Mouse (Mus musculus): ENCODE results near the gene Zfp13. TPM values are rescaled to one million over a fixed set of nuclear protein-coding genes. Genes with fewer than 3 reads are reported as not detected.

The Zfp13 gene
- polyA plus RNA-seq, 1 experiment from 2014 or later = 11.8 TPM

DNA sequence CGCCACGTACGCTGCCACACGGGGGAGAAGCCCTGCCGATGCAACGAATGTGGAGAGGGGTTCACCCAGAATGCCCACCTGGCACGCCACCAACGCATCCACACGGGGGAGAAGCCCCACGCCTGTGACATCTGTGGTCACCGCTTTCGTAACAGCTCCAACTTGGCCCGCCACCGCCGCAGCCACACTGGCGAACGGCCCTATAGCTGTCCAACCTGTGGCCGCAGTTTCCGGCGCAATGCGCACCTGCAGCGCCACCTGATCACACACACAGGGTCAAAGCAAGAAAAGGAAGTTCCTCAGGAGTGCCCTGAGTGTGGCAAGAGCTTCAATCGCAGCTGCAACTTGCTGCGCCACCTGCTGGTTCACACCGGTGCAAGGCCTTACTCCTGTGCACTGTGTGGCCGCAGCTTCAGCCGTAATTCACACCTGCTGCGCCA is 11.1 kb upstream of the Zfp13 start:
- Histone ChIP-seq H3K27ac (ENCODE audit: low read length) (no peak overlapping the region), H3K4me2 (ENCODE audit: low read depth, low read length) (no peak overlapping the region), H3K9me3 (replicated peaks; ENCODE audit: control insufficient read depth, low read length) (no peaks in the 10 kb centered on the region), H3K4me3 (replicated peaks; ENCODE audit: low read length) (no peak overlapping the region), H3K9ac (ENCODE audit: low read length) (no peak overlapping the region), H3K4me1 (ENCODE audit: control insufficient read depth, insufficient read depth, low read length) (no peaks in the 10 kb centered on the region), H3K36me3 (ENCODE audit: control insufficient read depth, insufficient read depth, low read length) (no peaks in the 10 kb centered on the region), H3K27me3 (ENCODE audit: control insufficient read depth, insufficient read depth, low read length) (no peaks in the 10 kb centered on the region)
- ATAC-seq (ENCODE audit: insufficient read depth, low FRiP score) = peak; percentile 74; the same call in 1 of the 2 replicates
- 76% methylated on average over 28 of the region's 28 CpGs for WGBS

DNA sequence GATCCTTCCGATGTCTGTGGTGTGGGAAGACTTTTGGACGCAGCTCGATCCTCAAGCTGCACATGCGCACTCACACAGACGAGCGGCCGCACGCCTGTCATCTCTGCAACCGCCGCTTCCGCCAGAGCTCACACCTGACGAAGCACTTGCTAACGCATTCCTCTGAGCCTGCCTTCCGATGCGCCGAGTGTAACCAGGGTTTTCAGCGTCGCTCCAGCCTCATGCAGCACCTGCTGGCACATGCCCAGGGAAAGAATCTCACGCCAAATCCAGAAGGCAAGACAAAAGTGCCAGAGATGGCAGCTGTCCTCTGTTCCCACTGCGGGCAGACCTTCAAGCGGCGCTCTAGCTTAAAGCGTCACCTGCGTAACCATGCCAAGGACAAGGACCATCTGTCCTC is 10.3 kb upstream of the Zfp13 start:
- Histone ChIP-seq H3K27ac (ENCODE audit: low read length) (no peak overlapping the region), H3K27me3 (ENCODE audit: control insufficient read depth, insufficient read depth, low read length) (no peaks in the 10 kb centered on the region), H3K4me2 (ENCODE audit: low read depth, low read length) (no peak overlapping the region), H3K4me1 (ENCODE audit: control insufficient read depth, insufficient read depth, low read length) (no peaks in the 10 kb centered on the region), H3K4me3 (replicated peaks; ENCODE audit: low read length) (no peak overlapping the region), H3K9ac (ENCODE audit: low read length) (no peak overlapping the region), H3K9me3 (replicated peaks; ENCODE audit: control insufficient read depth, low read length) (no peaks in the 10 kb centered on the region), H3K36me3 (ENCODE audit: control insufficient read depth, insufficient read depth, low read length) (no peaks in the 10 kb centered on the region)
- no peak for ATAC-seq (ENCODE audit: insufficient read depth, low FRiP score)
- WGBS = 92% methylated on average over 24 of the region's 24 CpGs

DNA sequence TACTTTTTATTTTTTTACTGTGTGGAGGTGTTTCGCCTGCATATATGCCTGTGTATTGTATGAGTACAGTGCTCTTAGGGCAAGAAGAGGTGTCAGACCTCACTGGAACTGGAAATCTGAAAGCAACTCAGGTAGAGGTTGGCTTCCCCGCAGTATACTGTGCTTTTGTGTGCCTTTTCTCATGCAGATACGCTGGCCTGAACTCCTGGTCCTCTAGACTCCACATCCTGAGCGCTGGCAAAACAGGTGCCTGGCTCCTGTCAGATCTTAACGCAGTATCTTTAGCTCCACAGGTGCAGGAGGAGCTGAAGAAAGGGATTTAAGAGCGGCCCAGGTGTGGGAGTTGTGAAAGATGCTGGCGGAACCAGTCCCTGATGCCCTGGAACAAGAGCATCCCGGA is 5.9 kb upstream of the Zfp13 start:
- WGBS = 83% methylated on average over 8 of the region's 8 CpGs
- no peaks in the 10 kb centered on the region for H3K36me3 ChIP-seq (ENCODE audit: control insufficient read depth, insufficient read depth, low read length)
- H3K27me3 ChIP-seq (ENCODE audit: control insufficient read depth, insufficient read depth, low read length) = no peaks in the 10 kb centered on the region
- H3K4me1 ChIP-seq (ENCODE audit: control insufficient read depth, insufficient read depth, low read length) = no peaks in the 10 kb centered on the region
- no peak overlapping the region for H3K4me2 ChIP-seq (ENCODE audit: low read depth, low read length)
- no peak overlapping the region for H3K4me3 ChIP-seq (replicated peaks; ENCODE audit: low read length)
- no peak overlapping the region for H3K9ac ChIP-seq (ENCODE audit: low read length)
- no peak overlapping the region for H3K27ac ChIP-seq (ENCODE audit: low read length)
- ATAC-seq (ENCODE audit: insufficient read depth, low FRiP score) = no peak
- no peaks in the 10 kb centered on the region for H3K9me3 ChIP-seq (replicated peaks; ENCODE audit: control insufficient read depth, low read length)

DNA sequence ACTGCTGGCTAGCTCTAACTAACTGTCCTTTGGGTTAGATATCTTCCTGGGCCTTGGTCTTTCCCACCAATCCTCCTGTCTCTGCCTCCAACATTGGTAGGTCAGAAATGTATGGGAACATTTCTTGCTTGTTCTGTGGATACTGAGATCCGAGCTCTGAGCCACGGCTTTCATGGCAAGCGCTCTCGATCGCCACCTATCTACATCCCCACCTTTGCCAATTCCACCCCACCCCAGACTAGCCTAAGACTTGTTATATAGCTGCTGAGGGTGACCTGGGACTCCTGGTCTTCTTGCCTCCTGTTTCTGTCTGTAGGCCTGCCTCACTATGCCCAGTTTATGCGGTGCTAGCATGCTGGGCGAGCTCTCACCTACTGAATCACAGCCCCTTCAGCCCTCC is 5.1 kb upstream of the Zfp13 start:
- H3K9me3 ChIP-seq (replicated peaks; ENCODE audit: control insufficient read depth, low read length) = no peaks in the 10 kb centered on the region
- 75% methylated on average over 7 of the region's 7 CpGs for WGBS
- ATAC-seq (ENCODE audit: insufficient read depth, low FRiP score) = no peak
- H3K27ac ChIP-seq (ENCODE audit: low read length) = no peak overlapping the region
- no peaks in the 10 kb centered on the region for H3K27me3 ChIP-seq (ENCODE audit: control insufficient read depth, insufficient read depth, low read length)
- H3K36me3 ChIP-seq (ENCODE audit: control insufficient read depth, insufficient read depth, low read length) = no peaks in the 10 kb centered on the region
- no peak overlapping the region for H3K9ac ChIP-seq (ENCODE audit: low read length)
- no peak overlapping the region for H3K4me3 ChIP-seq (replicated peaks; ENCODE audit: low read length)
- no peak overlapping the region for H3K4me2 ChIP-seq (ENCODE audit: low read depth, low read length)
- peaks cover 7% of the 10 kb centered on the region; the same call in 1 of the 2 replicates for H3K4me1 ChIP-seq (ENCODE audit: control insufficient read depth, insufficient read depth, low read length)

DNA sequence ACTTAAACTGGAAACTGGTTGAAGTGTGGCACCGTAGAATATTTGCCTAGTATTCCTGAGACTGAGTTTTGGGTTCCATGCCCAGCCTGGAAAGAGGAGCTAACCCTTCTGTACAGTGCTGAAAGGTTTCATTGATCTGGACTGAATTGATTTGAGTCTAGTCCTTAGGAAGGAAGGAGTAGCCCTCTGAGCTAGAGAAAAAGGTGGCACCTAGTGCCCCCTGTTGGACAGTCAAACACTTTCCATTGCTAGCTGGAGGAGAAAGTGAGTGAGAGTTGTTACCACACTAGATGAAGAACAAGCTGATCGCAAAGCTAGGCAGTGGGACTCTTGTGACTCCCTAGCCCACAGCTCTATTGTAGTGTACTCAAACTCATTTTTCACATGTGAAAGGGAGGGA is 4.3 kb upstream of the Zfp13 start:
- ATAC-seq (ENCODE audit: insufficient read depth, low FRiP score) = no peak
- H3K27me3 ChIP-seq (ENCODE audit: control insufficient read depth, insufficient read depth, low read length) = no peaks in the 10 kb centered on the region
- 65% methylated on average over 2 of the region's 2 CpGs for WGBS
- H3K9ac ChIP-seq (ENCODE audit: low read length) = no peak overlapping the region
- no peaks in the 10 kb centered on the region for H3K36me3 ChIP-seq (ENCODE audit: control insufficient read depth, insufficient read depth, low read length)
- H3K9me3 ChIP-seq (replicated peaks; ENCODE audit: control insufficient read depth, low read length) = no peaks in the 10 kb centered on the region
- H3K4me3 ChIP-seq (replicated peaks; ENCODE audit: low read length) = no peak overlapping the region
- H3K4me1 ChIP-seq (ENCODE audit: control insufficient read depth, insufficient read depth, low read length) = peaks cover 8% of the 10 kb centered on the region; the same call in 1 of the 2 replicates
- H3K27ac ChIP-seq (ENCODE audit: low read length) = no peak overlapping the region
- no peak overlapping the region for H3K4me2 ChIP-seq (ENCODE audit: low read depth, low read length)

DNA sequence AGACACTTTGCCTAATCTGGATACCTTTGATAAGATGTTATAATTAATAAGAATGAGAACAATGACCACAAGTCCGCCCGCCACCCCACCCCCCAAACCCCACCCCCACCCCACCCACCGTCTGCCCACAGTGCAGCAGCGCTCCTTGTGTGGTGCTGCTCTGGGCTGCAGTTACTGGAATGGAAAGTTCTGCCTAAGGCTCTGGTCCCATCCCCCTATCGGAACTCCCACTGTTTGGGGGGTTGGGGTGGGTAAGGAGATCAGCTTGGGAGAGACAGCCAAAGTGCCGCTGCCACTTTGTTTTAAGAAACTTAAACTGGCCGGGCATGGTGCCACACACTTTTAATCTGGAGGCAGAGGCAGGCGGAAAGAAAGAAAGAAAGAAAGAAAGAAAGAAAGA is 3.8 kb upstream of the Zfp13 start:
- Histone ChIP-seq H3K36me3 (ENCODE audit: control insufficient read depth, insufficient read depth, low read length) (no peaks in the 10 kb centered on the region), H3K9ac (ENCODE audit: low read length) (no peak overlapping the region), H3K4me3 (replicated peaks; ENCODE audit: low read length) (no peak overlapping the region), H3K4me2 (ENCODE audit: low read depth, low read length) (no peak overlapping the region), H3K27me3 (ENCODE audit: control insufficient read depth, insufficient read depth, low read length) (no peaks in the 10 kb centered on the region), H3K9me3 (replicated peaks; ENCODE audit: control insufficient read depth, low read length) (no peaks in the 10 kb centered on the region), H3K27ac (ENCODE audit: low read length) (no peak overlapping the region), H3K4me1 (ENCODE audit: control insufficient read depth, insufficient read depth, low read length) (peaks cover 8% of the 10 kb centered on the region; the same call in 1 of the 2 replicates)
- no peak for ATAC-seq (ENCODE audit: insufficient read depth, low FRiP score)
- WGBS = 44% methylated on average over 8 of the region's 8 CpGs

DNA sequence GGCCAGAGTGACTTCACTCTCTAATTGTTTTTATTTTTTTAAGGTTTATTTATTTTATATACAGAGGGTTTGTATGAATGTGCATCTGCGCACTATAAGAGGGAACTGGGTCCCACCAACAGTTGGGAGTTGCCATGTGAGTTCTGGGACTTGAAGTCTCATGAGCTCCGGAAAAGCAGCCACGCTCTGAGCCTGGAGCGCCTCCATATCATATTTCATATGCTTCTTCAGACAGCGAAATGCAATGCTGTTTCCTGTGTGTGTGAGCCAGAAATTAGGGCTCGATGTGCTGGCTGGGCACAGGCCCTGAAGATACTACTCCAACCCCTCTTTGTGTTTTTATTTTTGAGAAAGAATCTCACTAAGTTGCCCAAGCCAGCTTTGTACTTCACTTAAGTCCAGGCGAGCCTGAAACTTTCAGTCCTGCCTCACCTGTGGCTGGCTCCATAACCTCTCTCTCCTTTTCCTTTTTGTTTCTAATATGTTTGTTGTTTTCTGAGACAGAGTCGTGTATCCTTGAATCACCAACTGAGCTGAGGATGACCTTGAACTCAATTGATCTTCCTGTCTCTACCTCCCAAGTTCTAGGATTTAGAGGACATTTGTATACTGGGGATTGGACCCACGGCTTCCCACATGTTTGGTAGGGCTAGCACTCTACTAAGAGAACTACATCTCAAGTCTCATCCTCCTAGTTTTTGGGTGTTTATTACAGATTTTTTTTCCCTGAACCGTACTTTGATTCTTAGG is 2.7 kb upstream of the Zfp13 start:
- no peak for ATAC-seq (ENCODE audit: insufficient read depth, low FRiP score)
- Histone ChIP-seq H3K9ac (ENCODE audit: low read length) (no peak overlapping the region), H3K9me3 (replicated peaks; ENCODE audit: control insufficient read depth, low read length) (no peaks in the 10 kb centered on the region), H3K4me2 (ENCODE audit: low read depth, low read length) (no peak overlapping the region), H3K27me3 (ENCODE audit: control insufficient read depth, insufficient read depth, low read length) (no peaks in the 10 kb centered on the region), H3K4me3 (replicated peaks; ENCODE audit: low read length) (no peak overlapping the region), H3K36me3 (ENCODE audit: control insufficient read depth, insufficient read depth, low read length) (no peaks in the 10 kb centered on the region), H3K4me1 (ENCODE audit: control insufficient read depth, insufficient read depth, low read length) (peaks cover 8% of the 10 kb centered on the region; the same call in 1 of the 2 replicates), H3K27ac (ENCODE audit: low read length) (no peak overlapping the region)
- 39% methylated on average over 10 of the region's 10 CpGs for WGBS

DNA sequence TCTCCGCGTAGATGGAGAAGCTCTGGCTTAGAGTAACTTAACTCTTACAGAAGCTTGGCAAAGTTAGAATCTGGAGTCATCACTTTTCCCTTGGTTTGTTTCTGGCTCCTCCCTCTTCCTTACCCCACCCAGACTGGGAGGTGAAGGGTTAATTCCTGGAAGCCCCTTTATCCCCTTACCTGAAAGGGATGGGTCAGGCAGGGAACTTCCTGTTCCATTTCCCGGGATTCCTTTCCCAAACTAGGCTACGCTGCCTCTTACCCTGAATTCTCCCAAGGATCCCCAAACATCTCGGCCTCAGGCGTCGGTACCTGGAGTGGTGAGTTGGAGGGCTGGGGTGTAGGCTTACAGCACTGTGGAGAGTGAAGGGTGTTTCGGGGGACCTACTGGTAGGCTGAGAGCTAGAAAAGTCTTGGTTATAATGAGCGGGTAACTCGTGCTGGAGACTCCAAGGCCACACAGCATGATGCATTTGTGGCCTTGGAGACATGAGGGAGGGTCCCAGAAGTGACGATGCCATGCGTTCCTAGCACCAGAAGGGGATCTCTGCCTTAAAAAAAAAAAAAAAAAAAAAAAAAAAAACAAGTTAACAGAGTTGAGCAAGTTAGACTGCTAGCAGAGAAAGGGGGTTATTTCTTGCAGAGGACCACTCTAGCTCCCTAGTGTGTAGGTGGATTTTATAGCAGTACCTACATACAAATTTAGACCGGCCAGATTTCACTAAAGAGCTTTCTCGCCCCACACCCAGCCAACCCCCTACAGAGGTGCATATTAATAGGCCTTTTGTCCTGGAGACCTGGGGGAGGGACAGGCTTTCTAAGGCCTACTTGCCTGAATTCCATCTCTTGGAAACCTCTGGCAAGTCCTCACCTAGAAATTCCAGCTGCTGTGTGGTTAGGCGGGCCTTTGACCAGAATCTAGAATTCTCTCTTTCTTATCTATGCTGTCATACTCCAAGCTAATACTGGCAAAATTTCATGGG is 1.6 kb upstream of the Zfp13 start, which contains the start of gene Zscan10:
TSS of gene Zscan10 (plus strand) at position 216 of the 982 bp plus-strand sequence.
- no peak for ATAC-seq (ENCODE audit: insufficient read depth, low FRiP score)
- Histone ChIP-seq H3K9ac (ENCODE audit: low read length) (peak within 1 kb of the TSS; percentile 90), H3K9me3 (replicated peaks; ENCODE audit: control insufficient read depth, low read length) (no peaks in the 10 kb centered on the region), H3K4me2 (ENCODE audit: low read depth, low read length) (peak within 1 kb of the TSS; percentile 88), H3K4me3 (replicated peaks; ENCODE audit: low read length) (peak within 1 kb of the TSS; percentile 55), H3K27me3 (ENCODE audit: control insufficient read depth, insufficient read depth, low read length) (no peaks in the 10 kb centered on the region), H3K4me1 (ENCODE audit: control insufficient read depth, insufficient read depth, low read length) (peaks cover 8% of the 10 kb centered on the region; the same call in 1 of the 2 replicates), H3K27ac (ENCODE audit: low read length) (peak within 1 kb of the TSS; percentile 98), H3K36me3 (ENCODE audit: control insufficient read depth, insufficient read depth, low read length) (no peaks in the 10 kb centered on the region)
- WGBS = 62% methylated on average over 15 of the region's 15 CpGs

DNA sequence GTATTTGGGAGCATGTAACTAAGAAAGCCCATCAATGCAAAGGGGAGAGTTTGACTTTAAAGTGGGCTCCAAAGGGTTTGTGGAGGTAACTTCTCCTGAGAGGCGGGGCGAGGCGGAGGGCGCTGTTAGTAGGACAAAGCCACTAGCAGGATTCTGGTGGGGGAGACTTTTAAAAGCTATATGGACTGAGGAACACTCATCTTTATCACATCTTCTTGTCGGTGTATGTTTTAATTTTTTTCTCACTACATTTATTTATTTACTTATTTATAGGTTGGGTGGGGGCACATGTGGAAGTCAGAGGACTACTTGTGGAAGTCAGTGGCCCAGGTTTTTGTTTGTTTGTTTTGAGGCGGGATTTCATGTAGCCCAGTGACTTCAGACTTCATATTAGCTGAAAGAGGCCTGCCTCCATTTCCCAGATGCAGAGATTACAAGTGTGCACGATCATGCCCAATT is 347 bp upstream of the Zfp13 start:
- peak overlapping the region; percentile 90 for H3K9ac ChIP-seq (ENCODE audit: low read length)
- WGBS = 24% methylated on average over 7 of the region's 7 CpGs
- peak overlapping the region; percentile 55 for H3K4me3 ChIP-seq (replicated peaks; ENCODE audit: low read length)
- no peak for ATAC-seq (ENCODE audit: insufficient read depth, low FRiP score)
- H3K27ac ChIP-seq (ENCODE audit: low read length) = peak overlapping the region; percentile 98
- no peaks in the 10 kb centered on the region for H3K9me3 ChIP-seq (replicated peaks; ENCODE audit: control insufficient read depth, low read length)
- H3K27me3 ChIP-seq (ENCODE audit: control insufficient read depth, insufficient read depth, low read length) = no peaks in the 10 kb centered on the region
- H3K4me2 ChIP-seq (ENCODE audit: low read depth, low read length) = peak overlapping the region; percentile 88
- H3K36me3 ChIP-seq (ENCODE audit: control insufficient read depth, insufficient read depth, low read length) = no peaks in the 10 kb centered on the region
- peaks cover 8% of the 10 kb centered on the region; the same call in 1 of the 2 replicates for H3K4me1 ChIP-seq (ENCODE audit: control insufficient read depth, insufficient read depth, low read length)

All from stomach, embryonic 16.5 days (tissue).